Mouse (Mus musculus): ENCODE results near the gene B230219D22Rik. TPM values are rescaled to one million over a fixed set of nuclear protein-coding genes. Genes with fewer than 3 reads are reported as not detected.

B230219D22Rik gene
- polyA plus RNA-seq, 1 experiment from 2014 or later = 82.3 TPM

GRCm38 (mm10) chr13:55733628-55734502 lies 40.9 kb downstream of the B230219D22Rik start:
- Histone ChIP-seq H3K27ac (ENCODE audit: low read length) (no peak overlapping the region), H3K4me2 (ENCODE audit: low read length) (no peak overlapping the region), H3K36me3 (ENCODE audit: control insufficient read depth, insufficient read depth, low read length) (no peaks in the 10 kb centered on the region), H3K27me3 (ENCODE audit: control insufficient read depth, insufficient read depth, low read depth, low read length) (no peaks in the 10 kb centered on the region), H3K9me3 (replicated peaks; ENCODE audit: control insufficient read depth, low read length, poor library complexity, severe bottlenecking) (no peaks in the 10 kb centered on the region), H3K4me1 (ENCODE audit: control insufficient read depth, insufficient read depth, low read length) (no peaks in the 10 kb centered on the region), H3K4me3 (ENCODE audit: low read depth, low read length) (no peak overlapping the region), H3K9ac (ENCODE audit: low read depth, low read length) (no peak overlapping the region)
- WGBS = 87% methylated on average over 22 of the region's 22 CpGs
- no peak for ATAC-seq

DNA sequence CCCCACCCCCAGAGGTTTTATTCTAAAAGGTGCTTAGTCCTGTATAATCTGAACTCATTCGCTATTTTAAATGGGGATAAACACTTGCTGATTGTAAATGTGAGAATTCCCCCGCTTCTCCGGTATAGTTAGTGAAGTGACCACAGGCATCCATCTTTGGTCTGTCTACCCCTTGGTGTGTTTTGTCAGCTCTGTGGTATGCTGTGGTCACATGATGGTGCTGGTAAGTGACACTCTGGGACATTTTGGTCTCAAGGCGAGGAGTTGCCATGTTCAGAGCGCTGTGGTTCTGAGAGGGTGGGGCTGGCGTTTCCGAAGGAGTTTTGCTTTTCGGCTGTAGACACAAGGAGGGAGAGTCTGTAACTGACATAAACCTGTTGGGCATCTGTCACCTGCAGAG lies 45.0 kb downstream of the B230219D22Rik start:
- no peak overlapping the region for H3K4me2 ChIP-seq (ENCODE audit: low read length)

DNA sequence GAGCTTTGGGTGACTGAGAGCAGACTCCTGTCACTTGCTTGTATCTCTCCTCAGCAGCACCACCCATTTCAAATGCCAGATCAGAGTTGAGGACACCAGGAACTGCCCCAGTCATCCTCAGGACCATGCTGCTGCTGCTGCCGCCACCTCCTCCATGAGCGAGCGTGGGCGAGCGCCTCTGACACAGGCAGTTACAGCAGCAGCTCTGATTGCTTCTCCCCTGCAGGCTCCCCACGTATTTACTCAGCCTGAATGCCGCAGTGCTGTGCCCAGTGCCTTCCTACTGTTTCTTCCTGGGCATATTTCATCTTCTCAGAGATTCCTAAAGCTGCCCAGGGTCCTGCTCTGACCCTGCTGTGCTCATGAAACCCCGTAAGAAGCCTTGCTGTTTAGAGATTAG lies 49.4 kb downstream of the B230219D22Rik start:
- no peak overlapping the region for H3K4me2 ChIP-seq (ENCODE audit: low read length)
- no peak for ATAC-seq
- H3K27me3 ChIP-seq (ENCODE audit: control insufficient read depth, insufficient read depth, low read depth, low read length) = no peaks in the 10 kb centered on the region
- no peak overlapping the region for H3K9ac ChIP-seq (ENCODE audit: low read depth, low read length)
- no peak overlapping the region for H3K27ac ChIP-seq (ENCODE audit: low read length)
- no peaks in the 10 kb centered on the region for H3K4me1 ChIP-seq (ENCODE audit: control insufficient read depth, insufficient read depth, low read length)
- no peak overlapping the region for H3K4me3 ChIP-seq (ENCODE audit: low read depth, low read length)
- 57% methylated on average over 8 of the region's 8 CpGs for WGBS
- no peaks in the 10 kb centered on the region for H3K9me3 ChIP-seq (replicated peaks; ENCODE audit: control insufficient read depth, low read length, poor library complexity, severe bottlenecking)
- H3K36me3 ChIP-seq (ENCODE audit: control insufficient read depth, insufficient read depth, low read length) = no peaks in the 10 kb centered on the region

More for the DNA sequence above, 45.0 kb downstream of the B230219D22Rik start:
- no peaks in the 10 kb centered on the region for H3K9me3 ChIP-seq (replicated peaks; ENCODE audit: control insufficient read depth, low read length, poor library complexity, severe bottlenecking)
- WGBS = 92% methylated on average over 8 of the region's 8 CpGs
- no peaks in the 10 kb centered on the region for H3K27me3 ChIP-seq (ENCODE audit: control insufficient read depth, insufficient read depth, low read depth, low read length)
- no peak overlapping the region for H3K4me3 ChIP-seq (ENCODE audit: low read depth, low read length)
- no peaks in the 10 kb centered on the region for H3K4me1 ChIP-seq (ENCODE audit: control insufficient read depth, insufficient read depth, low read length)
- no peak overlapping the region for H3K27ac ChIP-seq (ENCODE audit: low read length)
- no peak overlapping the region for H3K9ac ChIP-seq (ENCODE audit: low read depth, low read length)
- H3K36me3 ChIP-seq (ENCODE audit: control insufficient read depth, insufficient read depth, low read length) = no peaks in the 10 kb centered on the region
- ATAC-seq = no peak

Other genes with a start within 250 kb of the B230219D22Rik start
- 28.3 and 31.8 TPM in 2 replicates for gene Grk6, start 248.1 kb upstream of the B230219D22Rik start, polyA plus RNA-seq (2015; fragmentation: Nextera tagmentation; extraction: Ambion mirVana)
- gene Prr7, start 228.9 kb upstream of the B230219D22Rik start, polyA plus RNA-seq (2015; fragmentation: Nextera tagmentation; extraction: Ambion mirVana) = 5.0 and 5.6 TPM in 2 replicates
- 617 and 675 TPM in 2 replicates for gene Dbn1, start 205.0 kb upstream of the B230219D22Rik start, polyA plus RNA-seq (2015; fragmentation: Nextera tagmentation; extraction: Ambion mirVana)
- 156 and 158 TPM in 2 replicates for gene Pdlim7, start 179.4 kb upstream of the B230219D22Rik start, polyA plus RNA-seq (2015; fragmentation: Nextera tagmentation; extraction: Ambion mirVana)
- 5.1 and 5.6 TPM in 2 replicates for gene Dok3, start 163.8 kb upstream of the B230219D22Rik start, polyA plus RNA-seq (2015; fragmentation: Nextera tagmentation; extraction: Ambion mirVana)
- 57.0 and 58.1 TPM in 2 replicates for gene Ddx41, start 156.5 kb upstream of the B230219D22Rik start, polyA plus RNA-seq (2015; fragmentation: Nextera tagmentation; extraction: Ambion mirVana)
- 48.3 and 56.3 TPM in 2 replicates for gene Fam193b, start 122.0 kb upstream of the B230219D22Rik start, polyA plus RNA-seq (2015; fragmentation: Nextera tagmentation; extraction: Ambion mirVana)
- gene Tmed9, start 119.4 kb upstream of the B230219D22Rik start, polyA plus RNA-seq (2015; fragmentation: Nextera tagmentation; extraction: Ambion mirVana) = 109 and 117 TPM in 2 replicates
- 42.7 and 46.1 TPM in 2 replicates for gene B4galt7, start 93.2 kb upstream of the B230219D22Rik start, polyA plus RNA-seq (2015; fragmentation: Nextera tagmentation; extraction: Ambion mirVana)
- 102 and 112 TPM in 2 replicates for gene Caml, start 70.1 kb upstream of the B230219D22Rik start, polyA plus RNA-seq (2015; fragmentation: Nextera tagmentation; extraction: Ambion mirVana)
- 25.7 and 28.3 TPM in 2 replicates for gene Ddx46, start 58.1 kb upstream of the B230219D22Rik start, polyA plus RNA-seq (2015; fragmentation: Nextera tagmentation; extraction: Ambion mirVana)
- 143 and 149 TPM in 2 replicates for gene Txndc15, start 21.5 kb downstream of the B230219D22Rik start, polyA plus RNA-seq (2015; fragmentation: Nextera tagmentation; extraction: Ambion mirVana)
- gene Pcbd2, start 34.2 kb downstream of the B230219D22Rik start, polyA plus RNA-seq (2015; fragmentation: Nextera tagmentation; extraction: Ambion mirVana) = 17.5 and 20.0 TPM in 2 replicates
- gene Catsper3, start 91.4 kb downstream of the B230219D22Rik start, polyA plus RNA-seq (2015; fragmentation: Nextera tagmentation; extraction: Ambion mirVana) = 0.19 TPM in 1 of 2 replicates, not detected in the other
- 1.0 and 1.4 TPM in 2 replicates for gene Pitx1, start 143.1 kb downstream of the B230219D22Rik start, polyA plus RNA-seq (2015; fragmentation: Nextera tagmentation; extraction: Ambion mirVana)